Mouse (Mus musculus) gastrocnemius, adult 18-20 months (tissue): ENCODE measurements at regions not wholly inside any gene's neighbourhood (a gene's known extent, or its start where the extent isn't known, plus 50 kb on each side); places are given as distances from the start of the nearest gene placed in this dataset.

Experiments
- DNase-seq: peaks from one replicate; pipeline ENCODE4 v3.0.0; 2021; ENCODE audit warnings: low spot score

- no peak for DNase-seq
These were observed 66.4 kb upstream of the Gdf10 start for GRCm38 (mm10) chr14:33856992-33857391.

- DNase-seq = no peak
These were observed 58.6 kb upstream of the Gdf10 start for GRCm38 (mm10) chr14:33864796-33865195.

GRCm38 (mm10) chr14:33865746-33866145, 57.6 kb upstream of the Gdf10 start:
- DNase-seq = no peak

GRCm38 (mm10) chr14:33867674-33868073, 55.7 kb upstream of the Gdf10 start:
- DNase-seq = no peak
